Mouse (Mus musculus) hindbrain, embryonic 11.5 days (tissue): ENCODE results near the gene Ppp2r5c. TPM values are rescaled to one million over a fixed set of nuclear protein-coding genes. Genes with fewer than 3 reads are reported as not detected.

Experiments used
- ATAC-seq: fragments of 200-750 bp; cut with Nextera tagmentation; 2 replicates; pipeline ENCODE4 v1.8.0; 2017; ENCODE audit warnings: mild to moderate bottlenecking, moderate TSS enrichment, moderate library complexity; ENCODE audit not compliant: low FRiP score
- DNase-seq: peaks from one replicate; pipeline ENCODE4 v3.0.0-alpha.2; 2015; ENCODE audit warnings: low spot score
- H3K27ac ChIP-seq: fragments of 300-500 bp; sonication (generic); 2 replicates; pipeline ENCODE4 v1.5.1; 2014; ENCODE audit warnings: mild to moderate bottlenecking, low read depth, low read length
- H3K27me3 ChIP-seq: fragments of 300-500 bp; sonication (generic); 2 replicates; pipeline ENCODE4 v1.6.1; 2014; ENCODE audit warnings: mild to moderate bottlenecking, low read length, moderate library complexity, mixed read lengths; ENCODE audit not compliant: control insufficient read depth, insufficient read depth
- H3K36me3 ChIP-seq: fragments of 300-500 bp; sonication (generic); 2 replicates; pipeline ENCODE4 v1.6.1; 2014; ENCODE audit warnings: mild to moderate bottlenecking, low read length, moderate library complexity, mixed read lengths; ENCODE audit not compliant: control insufficient read depth, insufficient read depth
- H3K4me1 ChIP-seq: fragments of 300-500 bp; sonication (generic); replicated peaks from 2 replicates; pipeline ENCODE4 v1.6.1; 2014; ENCODE audit warnings: low read length, mixed read lengths; ENCODE audit not compliant: control insufficient read depth, insufficient read depth
- H3K4me2 ChIP-seq: fragments of 300-500 bp; sonication (generic); replicated peaks from 2 replicates; pipeline ENCODE4 v1.6.1; 2014; ENCODE audit warnings: mild to moderate bottlenecking, low read depth, low read length
- H3K4me3 ChIP-seq: fragments of 300-500 bp; sonication (generic); 2 replicates; pipeline ENCODE4 v1.5.1; 2014; ENCODE audit warnings: low read depth, low read length
- H3K9ac ChIP-seq: fragments of 300-500 bp; sonication (generic); 2 replicates; pipeline ENCODE4 v1.6.1; 2014; ENCODE audit warnings: low read depth, low read length
- H3K9me3 ChIP-seq: fragments of 300-500 bp; sonication (generic); 2 replicates; pipeline ENCODE4 v1.6.1; 2016; ENCODE audit warnings: low read length; ENCODE audit not compliant: control insufficient read depth
- WGBS: fragments of 180-500 bp; shearing (Covaris S2); extraction: QIAGEN DNeasy Blood & Tissue Kit; methylation state at CpG from one replicate; pipeline ENCODE4 v1.1.7; 2014; 5-methylcytosine and 5-hydroxymethylcytosine counted together
- polyA plus RNA-seq: library from polyadenylated mRNA; unstranded; fragments of >200 nt; fragmentation: Nextera tagmentation; extraction: Ambion mirVana; gene quantifications from 2 replicates; pipeline ENCODE4 v1.2.1, GENCODE M21; 2014

The Ppp2r5c gene
- polyA plus RNA-seq, 1 experiment from 2014 or later: 162 TPM

DNA sequence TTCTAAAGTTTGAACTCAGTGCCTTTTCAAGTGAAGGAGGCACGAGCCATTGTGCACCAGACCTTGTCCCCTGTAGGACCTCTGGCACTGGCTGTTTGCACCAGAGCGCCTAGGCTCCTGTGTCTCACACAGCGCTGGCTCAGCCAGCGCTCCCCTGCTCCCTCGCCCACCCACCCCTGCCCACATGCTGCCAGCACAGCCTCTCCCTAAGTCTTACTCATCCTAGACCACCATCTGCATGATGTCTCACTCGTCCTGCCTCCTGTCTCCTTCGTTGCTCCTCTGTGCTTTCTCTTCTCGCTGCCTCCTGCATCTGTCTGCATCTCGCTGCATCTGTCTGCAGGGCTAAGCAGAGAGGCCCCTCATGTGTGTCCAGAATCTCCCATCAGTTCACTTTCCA is 131.4 kb downstream of the Ppp2r5c start:
- DNase-seq (no peak), ATAC-seq (no peak)
- no peak overlapping the region for H3K9ac ChIP-seq
- H3K27me3 ChIP-seq: no peaks in the 10 kb centered on the region
- no peak overlapping the region for H3K4me3 ChIP-seq
- H3K27ac ChIP-seq: no peak overlapping the region
- no peaks in the 10 kb centered on the region for H3K4me1 ChIP-seq
- H3K9me3 ChIP-seq: no peaks in the 10 kb centered on the region
- no peak overlapping the region for H3K4me2 ChIP-seq
- no peaks in the 10 kb centered on the region; the same call in 1 of the 2 replicates for H3K36me3 ChIP-seq
- 91% methylated on average over 9 of the region's 9 CpGs for WGBS

DNA sequence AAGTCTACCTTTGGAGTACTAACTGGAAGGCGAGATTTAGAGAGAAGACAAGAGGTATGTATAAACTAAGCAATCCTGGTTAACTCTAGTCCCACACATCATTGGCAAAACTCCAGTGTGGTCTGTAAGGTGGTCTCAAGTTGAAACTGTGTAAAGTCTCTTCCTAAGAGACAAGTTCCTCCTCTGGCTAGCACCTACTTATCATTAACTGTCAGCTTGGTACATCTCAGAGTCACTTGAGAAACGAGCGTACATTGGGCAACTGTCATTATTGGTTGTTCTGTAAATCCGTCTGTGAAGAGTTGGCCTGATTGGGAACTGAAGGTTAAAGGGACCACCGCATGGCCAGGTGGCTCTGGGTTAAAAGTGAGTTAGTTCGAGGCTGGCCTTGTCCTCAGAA is 141.7 kb downstream of the Ppp2r5c start:
- H3K9me3 ChIP-seq: no peaks in the 10 kb centered on the region
- H3K4me3 ChIP-seq: no peak overlapping the region
- H3K9ac ChIP-seq: no peak overlapping the region
- DNase-seq (no peak), ATAC-seq (no peak)
- no peaks in the 10 kb centered on the region for H3K36me3 ChIP-seq
- no peak overlapping the region for H3K4me2 ChIP-seq
- H3K4me1 ChIP-seq: peaks cover 6% of the 10 kb centered on the region; the same call in 1 of the 2 replicates
- no peaks in the 10 kb centered on the region for H3K27me3 ChIP-seq
- 83% methylated on average over 6 of the region's 6 CpGs for WGBS
- H3K27ac ChIP-seq: no peak overlapping the region

DNA sequence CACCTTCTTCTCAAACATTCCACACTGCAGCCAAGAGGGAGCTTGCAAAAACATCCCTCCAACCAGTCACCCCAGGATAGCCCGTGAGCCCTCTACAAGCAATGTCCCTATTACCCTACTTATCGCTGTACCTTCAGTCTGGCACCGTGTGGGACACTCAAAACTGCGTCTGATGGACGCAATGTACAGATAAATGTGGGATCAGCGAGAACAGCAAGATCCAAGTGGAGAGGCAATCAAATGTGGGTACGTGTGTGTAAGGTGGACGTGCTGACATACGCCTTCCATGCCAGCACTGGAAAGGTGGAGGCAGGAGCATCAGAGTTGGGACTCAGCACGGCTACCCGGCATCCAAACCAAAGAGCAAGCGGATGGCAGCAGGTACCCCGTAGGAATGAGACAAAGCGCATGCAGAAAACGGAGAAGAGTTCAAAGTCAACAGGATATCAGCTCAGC is 143.9 kb downstream of the Ppp2r5c start:
- ATAC-seq (no peak; the same call in 1 of the 2 replicates), DNase-seq (no peak)
- peak overlapping the region; percentile 65 for H3K4me3 ChIP-seq
- WGBS: 2% methylated on average over 15 of the region's 15 CpGs
- no peaks in the 10 kb centered on the region for H3K9me3 ChIP-seq
- peak overlapping the region; percentile 92 for H3K9ac ChIP-seq
- no peaks in the 10 kb centered on the region for H3K27me3 ChIP-seq
- H3K36me3 ChIP-seq: no peaks in the 10 kb centered on the region
- peak overlapping the region; percentile 94 for H3K4me2 ChIP-seq
- H3K27ac ChIP-seq: peak overlapping the region; percentile 56
- peaks cover 6% of the 10 kb centered on the region; the same call in 1 of the 2 replicates for H3K4me1 ChIP-seq

DNA sequence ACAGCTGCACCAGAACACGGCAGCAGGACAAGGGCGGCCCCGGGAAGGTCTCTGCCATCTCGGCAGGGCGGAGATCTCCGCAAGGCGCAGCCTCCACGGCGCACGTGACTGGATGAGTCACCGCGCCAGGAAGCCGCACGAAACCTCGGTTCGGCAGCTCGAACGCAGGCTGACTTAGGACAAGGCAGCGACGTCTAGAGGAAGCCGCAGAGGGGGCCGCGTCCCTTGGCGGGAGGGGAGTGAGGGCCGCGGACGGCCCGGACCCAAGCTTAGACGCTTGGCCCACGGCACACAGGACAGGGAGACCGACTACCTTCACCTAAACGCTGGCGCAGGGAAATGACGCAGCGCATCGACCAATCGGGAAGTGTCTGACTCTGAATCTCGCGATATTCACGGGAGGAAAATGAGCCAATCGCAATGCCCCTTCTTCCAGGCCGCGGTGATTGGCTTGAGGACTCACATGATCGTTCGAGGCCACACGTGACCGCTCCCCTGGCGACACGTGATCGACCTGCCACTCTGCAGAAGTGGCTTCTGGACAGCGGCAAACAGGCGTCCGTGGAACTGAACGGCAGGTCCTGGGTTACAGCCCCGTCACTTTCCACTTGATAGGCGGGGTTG is 144.5 kb downstream of the Ppp2r5c start:
- Histone ChIP-seq H3K4me1 (peaks cover 6% of the 10 kb centered on the region; the same call in 1 of the 2 replicates), H3K36me3 (no peaks in the 10 kb centered on the region), H3K27ac (peak overlapping the region; percentile 56), H3K9ac (peak overlapping the region; percentile 92), H3K4me2 (peak overlapping the region; percentile 94), H3K4me3 (peak overlapping the region; percentile 65), H3K27me3 (no peaks in the 10 kb centered on the region), H3K9me3 (no peaks in the 10 kb centered on the region)
- WGBS: under 1% methylated on average over 56 of the region's 56 CpGs
- peak; percentile 99 for ATAC-seq
- peak; percentile 99 for DNase-seq

DNA sequence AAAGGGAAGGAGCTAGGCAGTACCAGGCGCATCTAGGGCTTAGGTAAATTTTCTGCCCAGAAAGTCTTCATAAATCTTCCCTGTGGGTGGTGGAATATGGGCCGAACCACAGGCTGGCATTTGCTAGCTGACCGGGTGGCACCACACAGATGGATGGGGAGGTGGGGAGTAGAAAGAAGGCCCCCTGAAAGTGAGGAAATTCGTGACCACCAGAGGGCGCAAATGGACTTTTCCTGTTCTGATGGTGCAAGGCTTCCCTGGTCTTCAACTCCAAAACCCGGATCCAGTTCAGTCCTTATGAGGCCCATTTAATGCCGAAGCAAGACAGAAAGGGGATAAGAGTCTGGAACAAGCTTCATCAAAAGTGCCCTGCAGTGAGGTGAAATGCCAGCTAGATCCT is 151.6 kb downstream of the Ppp2r5c start:
- Histone ChIP-seq H3K27me3 (0 out of 2 replicates have a peak, but pooled peaks cover 2% of the 10 kb centered on the region), H3K4me1 (peaks cover 3% of the 10 kb centered on the region; the same call in 1 of the 2 replicates), H3K27ac (no peak overlapping the region), H3K9ac (no peak overlapping the region), H3K4me2 (no peak overlapping the region), H3K9me3 (no peaks in the 10 kb centered on the region), H3K4me3 (no peak overlapping the region), H3K36me3 (no peaks in the 10 kb centered on the region)
- DNase-seq (peak; percentile 87), ATAC-seq (no peak)
- 13% methylated on average over 7 of the region's 7 CpGs for WGBS

DNA sequence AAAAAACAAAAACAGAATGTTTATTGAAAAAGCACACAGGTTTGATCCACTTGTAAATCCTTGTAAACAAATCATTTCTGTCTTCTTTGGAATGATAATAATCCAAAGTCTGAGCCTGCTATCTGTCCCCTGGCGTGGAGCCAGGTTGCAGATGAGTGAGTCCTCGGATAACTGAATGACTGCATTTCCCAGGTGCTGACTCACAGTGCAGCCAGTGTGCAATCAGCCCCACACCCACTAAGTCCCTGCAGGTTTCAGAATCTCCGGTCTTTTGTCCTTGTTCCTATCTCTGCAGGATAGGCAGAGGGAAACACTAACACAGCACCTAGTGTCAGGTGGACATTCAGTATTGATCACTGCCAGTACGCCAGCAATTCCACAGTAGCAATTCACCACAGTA is 152.9 kb downstream of the Ppp2r5c start:
- Histone ChIP-seq H3K9ac (no peak overlapping the region), H3K27me3 (0 out of 2 replicates have a peak, but pooled peaks cover 2% of the 10 kb centered on the region), H3K4me2 (no peak overlapping the region), H3K36me3 (no peaks in the 10 kb centered on the region), H3K4me3 (no peak overlapping the region), H3K27ac (no peak overlapping the region), H3K9me3 (no peaks in the 10 kb centered on the region), H3K4me1 (peaks cover 5% of the 10 kb centered on the region; the same call in 1 of the 2 replicates)
- 77% methylated on average over 4 of the region's 4 CpGs for WGBS
- ATAC-seq (no peak), DNase-seq (no peak)

DNA sequence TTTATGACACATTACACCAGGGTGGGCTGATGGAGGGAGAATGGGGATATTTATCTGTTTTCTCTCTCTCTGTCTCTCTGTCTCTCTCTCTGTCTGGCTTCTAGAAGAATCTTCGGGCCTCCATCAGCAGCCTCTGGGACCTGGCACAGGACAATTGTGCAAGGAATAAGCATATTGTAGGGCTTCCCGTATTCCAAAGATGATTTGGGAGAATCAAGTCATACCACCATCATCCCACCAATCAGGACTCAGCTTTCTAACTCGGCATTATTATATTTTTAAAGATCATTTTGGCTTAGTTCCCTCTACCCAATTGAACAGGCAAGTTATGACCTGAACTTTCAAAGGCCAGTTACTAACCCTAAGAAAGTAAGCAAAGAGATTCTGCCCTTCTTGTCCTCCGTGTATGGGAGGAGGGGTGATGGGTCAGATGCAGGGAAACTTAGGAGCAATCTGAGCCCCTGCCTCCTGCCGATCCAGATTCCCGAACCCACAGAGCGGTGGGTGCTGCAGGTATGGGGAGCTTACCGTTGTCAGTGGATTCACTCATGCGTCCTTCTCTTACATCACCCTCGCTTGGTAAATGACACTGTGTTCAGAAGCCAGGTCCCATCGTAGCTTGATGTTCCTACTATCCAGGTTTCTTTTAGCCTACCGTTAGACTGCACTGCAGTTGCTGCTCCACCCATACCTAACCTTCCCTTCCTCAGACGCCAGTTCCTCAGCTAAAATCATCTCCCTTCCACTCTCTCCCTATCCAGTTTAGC is 153.5 kb downstream of the Ppp2r5c start:
- no peak; the same call in 1 of the 2 replicates for ATAC-seq
- Histone ChIP-seq H3K4me3 (peak overlapping the region; percentile 99), H3K4me1 (peaks cover 5% of the 10 kb centered on the region; the same call in 1 of the 2 replicates), H3K36me3 (no peaks in the 10 kb centered on the region), H3K9me3 (no peaks in the 10 kb centered on the region), H3K4me2 (peak overlapping the region; percentile 44), H3K9ac (peak overlapping the region; percentile 24; the same call in 1 of the 2 replicates), H3K27me3 (0 out of 2 replicates have a peak, but pooled peaks cover 2% of the 10 kb centered on the region), H3K27ac (no peak overlapping the region)
- 58% methylated on average over 13 of the region's 13 CpGs for WGBS
- DNase-seq: no peak

DNA sequence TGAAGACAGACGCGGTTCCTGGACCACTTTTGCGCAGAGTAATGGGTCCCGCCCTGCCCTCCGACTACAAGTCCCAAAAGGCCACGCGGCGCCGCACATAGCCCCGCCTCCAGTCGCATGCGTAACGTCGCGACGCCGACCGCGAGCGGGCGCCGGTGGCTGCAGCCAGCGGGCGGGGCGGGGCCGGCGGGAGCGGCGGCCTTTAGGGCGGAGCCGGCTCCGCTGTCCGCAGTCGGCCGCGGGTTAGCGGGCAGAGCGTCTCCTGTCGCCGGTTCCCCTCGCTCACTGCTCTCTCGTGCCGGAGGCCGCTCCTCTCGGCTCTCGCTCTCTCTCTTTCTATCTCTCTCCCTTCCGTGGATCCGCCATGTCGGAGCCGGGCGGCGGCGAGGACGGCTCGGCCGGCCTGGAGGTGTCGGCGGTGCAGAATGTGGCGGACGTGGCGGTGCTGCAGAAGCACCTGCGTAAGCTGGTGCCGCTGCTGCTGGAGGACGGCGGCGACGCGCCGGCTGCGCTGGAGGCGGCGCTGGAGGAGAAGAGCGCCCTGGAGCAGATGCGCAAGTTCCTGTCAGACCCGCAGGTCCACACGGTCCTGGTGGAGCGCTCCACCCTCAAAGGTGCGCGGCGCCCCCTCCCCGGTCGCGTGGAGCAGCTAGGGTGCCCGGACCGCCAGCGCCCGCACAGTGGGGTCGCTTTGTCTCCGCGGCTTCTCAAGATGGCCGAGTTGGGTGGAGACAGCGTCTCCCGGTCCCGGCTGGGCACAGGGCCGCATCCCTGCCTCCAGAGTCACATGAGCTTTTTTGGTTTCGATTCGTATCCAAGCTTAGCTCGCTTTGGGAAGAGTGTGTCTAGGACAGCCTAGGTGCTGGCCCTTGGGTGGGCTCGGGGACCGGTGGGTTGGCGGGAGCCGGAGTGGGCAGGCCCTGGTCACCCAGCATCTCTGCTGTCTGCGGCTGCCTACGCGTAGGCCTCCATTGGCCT is 154.6 kb downstream of the Ppp2r5c start, which contains the start of gene Dync1h1:
Gene Dync1h1, plus strand, starts transcription at position 212 of the 978 bp plus-strand sequence.
- H3K9ac ChIP-seq: peak within 1 kb of the TSS; percentile 99
- peak within 1 kb of the TSS; percentile 99 for H3K4me3 ChIP-seq
- no peaks in the 10 kb centered on the region for H3K36me3 ChIP-seq
- peak; percentile 97 for DNase-seq
- peak within 1 kb of the TSS; percentile 94 for H3K27ac ChIP-seq
- peak within 1 kb of the TSS; percentile 61 for H3K4me2 ChIP-seq
- peak; percentile 94 for ATAC-seq
- H3K9me3 ChIP-seq: no peaks in the 10 kb centered on the region
- under 1% methylated on average over 102 of the region's 105 CpGs for WGBS
- 0 out of 2 replicates have a peak, but pooled peaks cover 2% of the 10 kb centered on the region for H3K27me3 ChIP-seq
- peaks cover 5% of the 10 kb centered on the region; the same call in 1 of the 2 replicates for H3K4me1 ChIP-seq
